Mouse (Mus musculus): ENCODE measurements around the gene D630003M21Rik. TPM values are rescaled to one million over a fixed set of nuclear protein-coding genes. Genes with fewer than 3 reads are reported as not detected.

D630003M21Rik gene
- polyA plus RNA-seq, 2 experiments from 2014 or later, result not detected

- no peak for ATAC-seq
Measured at GRCm38 (mm10) chr2:158193611-158194336, 35.2 kb downstream of the D630003M21Rik start.

DNA sequence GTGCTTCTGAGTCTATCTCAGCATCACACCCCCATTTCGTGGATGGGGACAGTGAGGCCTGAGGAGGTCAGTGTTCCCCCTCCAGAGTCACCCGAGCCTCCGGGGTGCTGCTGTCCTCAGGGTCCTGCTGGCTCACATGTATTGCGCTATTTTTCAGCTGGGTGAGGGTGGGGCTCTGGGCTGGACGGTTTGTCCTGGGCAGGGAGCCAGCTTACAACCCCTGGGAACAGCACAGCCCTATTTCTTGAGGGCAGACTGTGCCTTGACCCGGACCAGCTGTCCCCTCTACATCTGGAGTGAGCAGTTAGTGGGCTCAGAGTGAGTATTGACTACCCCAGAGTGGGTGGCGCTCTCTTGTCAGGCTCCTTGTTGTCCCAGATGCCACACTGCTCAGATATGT is 37.9 kb downstream of the D630003M21Rik start:
- no peak for ATAC-seq

GRCm38 (mm10) chr2:158189451-158189850 is 39.6 kb downstream of the D630003M21Rik start:
- ATAC-seq, result no peak

DNA sequence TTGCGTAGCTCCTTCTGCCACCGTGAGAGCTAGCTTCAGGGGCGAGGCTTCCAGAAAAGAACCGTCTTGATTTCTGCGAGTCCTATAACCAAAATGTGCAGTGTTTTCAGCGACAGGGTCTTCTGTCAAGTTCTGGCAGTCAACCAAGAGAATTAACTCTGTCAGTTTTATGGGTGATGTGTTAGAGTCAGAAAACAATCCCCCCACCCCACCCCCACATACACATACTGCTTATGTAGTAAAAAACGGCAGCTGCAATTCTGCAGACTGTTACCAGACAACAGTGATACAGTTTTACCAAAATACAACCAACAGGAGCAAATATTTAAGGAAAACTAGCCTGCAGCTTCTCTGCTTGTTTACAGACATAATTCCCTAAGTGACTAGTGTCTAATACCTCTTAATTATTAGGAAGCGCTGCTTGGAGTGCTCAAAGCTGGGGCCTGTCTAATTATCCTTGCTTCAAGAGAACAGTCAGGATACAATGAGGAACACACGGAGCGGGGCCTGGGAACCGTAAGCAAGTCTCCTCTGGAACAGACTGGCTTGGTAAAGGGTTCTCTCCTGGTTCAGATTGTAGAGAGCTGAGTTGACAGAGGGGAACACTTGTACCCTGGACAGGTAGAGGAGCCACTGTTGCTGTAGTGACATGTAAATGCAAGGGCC is 42.7 kb downstream of the D630003M21Rik start:
- no peak for ATAC-seq

GRCm38 (mm10) chr2:158183266-158183665 is 45.8 kb downstream of the D630003M21Rik start:
- ATAC-seq, result no peak

GRCm38 (mm10) chr2:158181932-158182331 is 47.1 kb downstream of the D630003M21Rik start:
- no peak for ATAC-seq

DNA sequence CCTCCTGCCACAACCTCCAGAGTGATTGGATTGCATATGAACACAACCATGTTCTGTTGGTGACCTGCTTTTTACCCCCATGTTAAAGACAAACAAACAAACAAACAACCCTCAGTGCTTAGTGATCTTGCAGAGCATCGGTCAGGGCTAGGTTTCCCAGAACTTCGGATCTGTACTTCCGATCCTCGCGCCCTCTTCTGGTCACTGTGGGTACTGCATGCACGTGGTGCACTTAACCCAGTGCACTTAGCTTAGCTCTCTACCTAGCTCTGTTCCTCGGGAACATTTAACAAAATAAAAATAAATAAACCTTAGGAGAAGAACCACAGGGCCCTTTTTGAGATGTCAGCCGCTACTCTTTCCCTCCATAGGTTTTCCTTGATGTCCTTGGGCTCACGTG is 48.2 kb downstream of the D630003M21Rik start:
- ATAC-seq, result peak; percentile 19

DNA sequence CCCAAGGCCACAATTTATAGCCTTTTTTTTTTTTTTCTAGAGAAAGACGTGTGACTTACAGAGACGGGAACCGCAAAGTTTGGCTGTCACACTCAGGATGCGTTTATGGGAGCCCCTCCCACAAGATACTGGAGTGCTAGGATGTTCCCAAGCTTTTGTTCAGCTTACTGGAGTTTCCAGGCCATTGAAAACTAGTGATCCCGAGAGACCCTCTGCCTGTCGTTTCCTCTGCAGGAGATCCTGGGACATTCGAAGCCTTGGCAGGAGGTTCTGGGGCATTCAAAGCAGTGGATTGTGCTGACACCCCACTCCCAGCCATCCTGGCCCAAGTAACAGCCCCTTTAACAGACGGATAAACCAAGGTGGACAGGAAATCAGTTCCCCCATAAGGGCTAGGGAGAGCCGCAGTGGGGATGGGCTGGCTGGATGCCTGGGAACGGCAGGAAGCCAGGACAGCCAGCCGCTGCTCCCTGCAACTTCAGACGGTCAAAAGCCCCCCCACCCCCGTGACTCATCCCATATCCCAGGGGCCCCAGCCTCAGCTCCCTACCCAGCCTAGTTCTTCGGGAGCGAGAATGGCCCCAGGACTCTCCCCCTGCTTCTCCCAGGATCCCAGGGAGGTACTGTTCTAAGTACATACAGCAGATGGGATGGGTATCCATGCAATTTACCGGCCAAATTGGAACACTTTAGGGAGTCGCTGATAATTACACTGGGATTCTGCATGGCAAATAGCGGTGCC is 49.5 kb downstream of the D630003M21Rik start:
- no peak for ATAC-seq

GRCm38 (mm10) chr2:158178696-158179369 is 50.2 kb downstream of the D630003M21Rik start:
- ATAC-seq, result peak; percentile 50

GRCm38 (mm10) chr2:158178139-158178538 is 50.9 kb downstream of the D630003M21Rik start:
- ATAC-seq, result no peak

DNA sequence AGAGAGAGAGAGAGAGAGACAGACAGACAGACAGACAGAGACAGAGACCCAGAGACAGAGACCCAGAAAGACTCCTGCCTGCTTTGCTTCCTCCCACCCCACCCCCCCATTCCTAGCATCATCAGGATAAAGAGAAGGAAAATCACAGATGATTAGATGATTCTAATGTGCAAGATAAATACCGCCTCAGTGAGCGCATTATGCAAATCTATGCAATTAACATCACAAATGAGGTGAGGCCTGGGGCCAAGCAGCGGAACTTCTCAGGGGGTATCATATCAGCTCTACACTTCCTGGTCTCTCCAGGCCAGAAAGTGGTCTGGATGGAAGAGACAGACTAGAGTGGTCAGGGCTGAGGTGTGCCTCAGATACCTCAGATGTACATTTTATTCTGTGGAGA is 51.4 kb downstream of the D630003M21Rik start:
- ATAC-seq, result no peak

GRCm38 (mm10) chr2:158176763-158177162 is 52.3 kb downstream of the D630003M21Rik start:
- ATAC-seq, result no peak

DNA sequence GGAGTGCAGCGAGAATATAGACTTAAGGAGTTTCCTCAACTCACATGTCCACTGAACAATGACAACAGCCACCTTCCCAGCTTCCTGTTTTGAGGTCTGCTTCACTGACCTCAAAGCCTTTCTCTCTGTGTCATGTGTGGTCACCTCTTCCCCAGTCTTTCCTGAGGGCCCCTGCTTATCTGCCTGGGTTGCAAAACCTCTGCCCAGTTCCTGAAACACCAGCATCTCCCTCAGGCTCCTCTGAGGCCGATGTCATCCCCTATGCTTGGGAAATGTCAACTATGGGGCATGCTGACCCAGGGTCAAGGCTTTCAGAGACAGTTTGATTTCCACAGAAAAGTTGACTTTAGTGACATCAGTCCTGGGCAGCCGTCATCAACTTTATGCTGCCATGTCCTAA is 53.6 kb downstream of the D630003M21Rik start:
- ATAC-seq, result no peak

DNA sequence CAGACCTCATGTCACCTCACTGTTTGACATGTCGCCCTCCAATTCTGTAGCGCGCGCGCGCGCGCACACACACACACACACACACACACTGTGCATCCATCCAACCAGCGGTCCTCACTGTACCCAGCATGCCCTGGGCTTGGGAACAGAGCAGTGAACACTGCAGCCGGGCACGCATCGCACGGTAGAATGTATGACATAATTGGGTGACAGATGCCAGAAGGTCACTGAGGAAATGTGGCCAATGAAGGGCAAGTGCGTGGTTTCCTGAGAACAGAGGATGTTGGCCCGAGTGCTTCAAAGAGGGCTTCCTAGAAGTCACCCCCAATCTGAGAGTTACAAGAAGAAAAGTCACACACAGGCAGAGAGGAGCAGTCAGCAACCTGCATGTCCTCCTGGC is 54.1 kb downstream of the D630003M21Rik start:
- ATAC-seq, result peak; percentile 67

DNA sequence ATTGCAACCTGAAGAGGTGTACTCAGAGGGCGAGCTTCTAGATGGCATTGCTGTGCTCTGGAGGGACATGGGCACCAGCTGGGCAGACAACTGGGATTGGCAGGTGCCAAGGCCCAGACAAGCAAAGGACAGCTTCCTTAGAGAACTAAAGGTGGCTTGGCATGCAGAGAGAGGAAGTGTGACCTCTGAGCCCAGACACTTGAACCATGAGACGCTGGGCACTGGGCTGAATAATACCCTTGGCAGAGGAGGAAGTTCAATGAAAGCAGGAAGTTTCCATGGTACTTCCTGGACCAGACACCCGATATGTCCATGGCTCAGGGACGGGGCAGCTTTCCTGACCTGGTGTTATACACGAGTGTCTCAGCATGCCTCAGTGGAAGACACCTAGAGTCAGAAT is 54.6 kb downstream of the D630003M21Rik start:
- ATAC-seq, result no peak

DNA sequence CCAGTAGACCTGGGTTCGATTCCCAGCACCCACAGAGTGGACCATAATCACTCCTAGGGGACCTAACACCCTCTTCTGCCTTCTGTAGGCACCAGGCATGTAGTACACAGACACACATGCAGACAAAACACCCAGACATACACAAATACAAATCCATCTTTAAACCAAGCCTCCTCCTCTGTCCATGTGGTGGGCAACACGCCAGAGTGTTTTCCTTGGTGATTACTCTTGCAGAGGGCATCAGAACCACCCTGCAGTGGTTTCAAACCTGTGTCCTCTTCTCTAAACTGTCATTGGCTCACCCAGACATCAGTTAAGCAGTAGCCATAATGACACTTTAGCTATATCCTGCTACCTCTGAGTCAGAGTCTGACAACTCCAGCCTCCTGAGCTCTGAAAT is 58.6 kb downstream of the D630003M21Rik start:
- no peak for ATAC-seq

GRCm38 (mm10) chr2:158169771-158170170 is 59.3 kb downstream of the D630003M21Rik start:
- ATAC-seq, result no peak

GRCm38 (mm10) chr2:158169351-158169750 is 59.7 kb downstream of the D630003M21Rik start:
- no peak for ATAC-seq

- ATAC-seq, result no peak
Measured at GRCm38 (mm10) chr2:158168741-158169211, 60.2 kb downstream of the D630003M21Rik start.

DNA sequence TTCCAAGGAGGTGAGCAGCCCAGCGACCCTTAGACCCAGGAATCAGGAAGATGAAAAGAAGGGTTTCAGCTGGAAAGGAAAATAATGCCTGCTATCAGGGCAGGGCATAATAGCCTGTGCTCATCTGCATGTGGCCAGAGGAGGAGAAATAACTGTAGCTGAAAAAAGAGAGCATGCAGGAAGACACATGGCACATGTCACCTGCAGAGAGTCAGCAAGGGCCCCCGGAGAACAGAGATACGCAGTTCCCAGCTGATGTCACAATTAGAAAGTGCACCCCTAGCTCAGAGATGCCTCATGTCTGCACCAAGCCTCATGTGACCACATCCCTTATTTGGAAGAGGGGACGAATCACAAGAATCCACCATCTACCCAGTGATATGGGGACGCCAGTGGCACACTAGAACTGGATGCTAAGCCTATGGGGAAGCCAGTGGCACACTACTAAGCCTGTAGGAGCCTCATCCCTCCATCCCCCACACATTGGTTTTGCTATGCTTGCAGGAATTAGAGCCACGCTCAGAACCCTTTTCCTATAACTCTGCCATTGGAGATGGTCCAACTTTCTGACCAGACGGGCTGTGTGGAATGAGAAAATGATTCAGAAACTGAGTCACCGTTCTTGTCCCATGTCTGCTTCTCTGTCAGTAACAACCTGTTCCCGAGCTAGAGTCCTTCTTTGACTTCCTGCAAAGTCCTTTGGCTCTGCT is 61.4 kb downstream of the D630003M21Rik start:
- ATAC-seq, result no peak

GRCm38 (mm10) chr2:158166628-158167027 is 62.4 kb downstream of the D630003M21Rik start:
- ATAC-seq, result peak; percentile 93

DNA sequence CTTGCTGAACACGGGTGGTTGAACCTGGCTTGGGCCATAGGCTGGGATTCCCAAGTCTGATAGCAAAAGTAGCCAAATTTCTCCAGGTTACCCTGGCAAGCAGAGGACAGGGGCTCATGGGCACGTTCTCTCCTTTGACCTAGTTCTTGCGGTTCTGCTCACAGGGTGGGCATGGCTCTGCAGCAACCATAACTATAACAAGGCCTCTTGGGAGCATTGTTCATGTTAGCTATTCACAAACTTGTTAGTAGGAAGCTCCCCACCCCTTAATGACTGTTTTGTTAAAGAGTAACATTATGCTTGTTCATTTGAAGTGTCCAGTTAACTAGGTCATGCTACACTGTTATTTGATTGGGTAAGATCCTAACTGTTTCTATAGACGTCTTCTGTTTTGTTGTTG is 63.2 kb downstream of the D630003M21Rik start:
- no peak for ATAC-seq
